In the genomic region with DNA sequence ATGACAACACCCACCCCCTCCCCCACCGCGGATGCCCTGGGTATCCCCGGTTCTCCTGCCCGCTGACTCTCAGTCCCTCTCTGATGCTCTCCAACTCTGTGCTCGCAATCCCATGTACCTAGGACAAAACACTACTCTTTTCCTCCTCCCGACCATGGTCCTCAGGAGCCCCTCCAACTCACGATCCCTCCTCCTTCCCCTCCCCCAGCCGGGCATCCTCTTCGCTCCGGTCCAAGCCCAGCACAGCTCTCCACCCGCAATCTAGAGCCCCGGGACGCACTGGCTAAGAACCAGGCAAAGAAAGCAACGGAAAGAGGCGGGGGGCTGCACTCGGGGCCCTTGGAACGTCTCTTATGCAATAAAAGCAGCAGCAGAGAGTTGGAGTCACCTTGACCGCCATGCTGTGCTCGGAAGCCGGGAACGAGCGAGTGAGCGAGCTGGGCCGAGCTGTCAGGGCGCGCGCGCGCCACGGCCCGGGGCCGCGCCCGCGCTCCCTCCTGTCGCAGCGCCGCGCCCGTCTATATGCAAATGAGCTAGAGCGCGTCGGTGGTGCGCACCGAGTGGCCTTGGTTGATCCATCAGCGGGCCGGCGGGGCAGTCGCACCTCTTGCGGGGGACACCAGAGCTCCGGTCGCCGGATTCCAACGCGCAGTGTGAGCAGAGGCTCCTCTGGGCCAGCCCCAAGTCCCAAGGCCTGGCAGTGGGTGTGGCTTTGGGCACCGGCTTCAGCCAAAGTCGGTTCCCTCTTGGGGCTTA, we compare ENCODE assay signal across 8 mouse cellular contexts. TPM values are rescaled to one million over a fixed set of nuclear protein-coding genes. Genes with fewer than 3 reads are reported as not detected.
DNase-seq lines count a peak whose midpoint lies in the region; ATAC-seq lines count a peak whose summit lies in the region.

A gene (minus strand): TSS at position 625 of the 756 bp plus-strand sequence.

- intact Hi-C loops in gastrocnemius, postnatal 36 days (cut with DNase I): no loop called here
- intact Hi-C loops in left cerebral cortex, postnatal 25 days (cut with DNase I): no loop called here

- no peaks in the 10 kb centered on the region for H3K9me3 ChIP-seq in intestine, embryonic 15.5 days

- no peaks in the 10 kb centered on the region for H3K36me3 ChIP-seq in intestine, embryonic 15.5 days

- ATAC-seq in intestine, embryonic 15.5 days: peak; percentile 97

- no peaks in the 10 kb centered on the region for H3K27me3 ChIP-seq in intestine, embryonic 15.5 days (replicated peaks)

- H3K9ac ChIP-seq in intestine, embryonic 15.5 days: peak within 1 kb of the TSS; percentile 72

- peak; percentile 89 for DNase-seq in adrenal gland, adult 8-10 months
- peak; percentile 75 for DNase-seq in embryo, embryonic 11.5 days (ENCODE audit: low read depth, low spot score)
- peak; percentile 80 for DNase-seq in gastrocnemius, postnatal 36 days
- peak; percentile 78 to 82 for DNase-seq in left cerebral cortex, postnatal 25 days (ENCODE audit: low spot score in 2 of 2)
- DNase-seq in mesoderm, embryonic 11.5 days (ENCODE audit: low read depth, low spot score): peak; percentile 84
- peak; percentile 78 for DNase-seq in right cerebral cortex, postnatal 25 days
- DNase-seq in urinary bladder, postnatal 4 days (ENCODE audit: low spot score in 2 of 2): peak; percentile 64 to 68

- under 1% methylated on average over 57 of the region's 57 CpGs for whole genome bisulfite sequencing in intestine, embryonic 15.5 days

- peak within 1 kb of the TSS; percentile 58; the same call in 1 of the 2 replicates for H3K27ac ChIP-seq in intestine, embryonic 15.5 days

- H3K4me2 ChIP-seq in intestine, embryonic 15.5 days (replicated peaks): peak within 1 kb of the TSS; percentile 80

- peak within 1 kb of the TSS; percentile 70 for H3K4me3 ChIP-seq in intestine, embryonic 15.5 days (replicated peaks)

- H3K4me1 ChIP-seq in intestine, embryonic 15.5 days (replicated peaks): no peaks in the 10 kb centered on the region

RNA-seq across cellular contexts. Expression of the gene that starts here (rescaled TPM):
- total RNA-seq in adrenal gland, adult 8-10 months (2022): 100 to 1,000 TPM in 3 of 4 experiments, 10 to 100 TPM in 1; 95.3 to 120 (median 107) TPM
- 100 to 1,000 TPM; 386 to 403 TPM for total RNA-seq in gastrocnemius, postnatal 36 days (2021)
- polyA plus RNA-seq in intestine, embryonic 15.5 days (2015; fragmentation: Nextera tagmentation; extraction: Ambion mirVana): 27.3 and 29.2 TPM in 2 replicates
- total RNA-seq in left cerebral cortex, postnatal 25 days (2021): 100 to 1,000 TPM; 147 to 160 TPM

Comparison
In these comparisons a context has a peak if more than half of its experiments do, and no peak if none do; other contexts are left out.
1. Peak in every context shown above with its lines: DNase-seq, ATAC-seq, H3K4me3 ChIP-seq and H3K27ac ChIP-seq.